Mouse (Mus musculus): ENCODE data around the gene Wnt7b. TPM values are rescaled to one million over a fixed set of nuclear protein-coding genes. Genes with fewer than 3 reads are reported as not detected.

Gene Wnt7b
- polyA plus RNA-seq (2017; shearing (Covaris generic)): not detected

GRCm38 (mm10) chr15:85582356-85582910, at the start of gene Wnt7b:
Wnt7b (minus strand) TSS chr15:85582473.

GRCm38 (mm10) chr15:85503127-85503526, 79.1 kb downstream of the Wnt7b start, which contains the start of gene 7530416G11Rik:
7530416G11Rik (minus strand) TSS chr15:85503227.

Other genes with a start within 250 kb of the Wnt7b start
- gene Atxn10, start 246.2 kb downstream of the Wnt7b start, polyA plus RNA-seq (2017; shearing (Covaris generic)): 141 TPM
- not detected for gene 7530416G11Rik, start 79.2 kb downstream of the Wnt7b start, polyA plus RNA-seq (2017; shearing (Covaris generic))
- gene Ppara, start 152.5 kb upstream of the Wnt7b start, polyA plus RNA-seq (2017; shearing (Covaris generic)): not detected
- gene Cdpf1, start 229.2 kb upstream of the Wnt7b start, polyA plus RNA-seq (2017; shearing (Covaris generic)): 50.3 TPM
- not detected for gene Pkdrej, start 239.3 kb upstream of the Wnt7b start, polyA plus RNA-seq (2017; shearing (Covaris generic))
- gene Ttc38, start 249.8 kb upstream of the Wnt7b start, polyA plus RNA-seq (2017; shearing (Covaris generic)): 27.4 TPM